Mouse (Mus musculus): ENCODE measurements around the gene Gipc3.
A peak's percentile ranks its signal among the peaks of the same experiment; 100 is the strongest.

Gipc3 gene

DNA sequence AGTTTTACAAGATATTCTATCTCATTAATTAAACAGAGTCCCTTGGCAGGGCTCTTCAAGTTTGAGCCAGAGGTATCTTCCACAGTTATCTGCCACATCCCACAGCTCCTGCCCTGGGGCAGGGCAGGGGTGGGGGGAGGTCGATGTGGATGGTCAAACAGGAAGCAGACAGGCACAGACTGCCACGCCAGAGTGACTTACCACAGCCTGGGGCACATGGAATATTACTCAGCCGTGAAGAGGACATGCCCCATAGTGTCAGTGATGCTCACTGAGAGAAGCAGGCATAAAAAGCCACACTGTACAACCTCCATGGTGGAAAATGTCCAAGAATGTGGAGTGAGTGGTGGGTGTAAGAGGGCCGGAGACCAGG, 2.1 kb upstream of the Gipc3 start:
- DNase-seq: no peak

- DNase-seq: peak; percentile 48
Observed at GRCm38 (mm10) chr10:81344421-81345161, 1.5 kb upstream of the Gipc3 start.

- DNase-seq: peak; percentile 87
Observed at GRCm38 (mm10) chr10:81341333-81341949, 1.6 kb downstream of the Gipc3 start.

DNA sequence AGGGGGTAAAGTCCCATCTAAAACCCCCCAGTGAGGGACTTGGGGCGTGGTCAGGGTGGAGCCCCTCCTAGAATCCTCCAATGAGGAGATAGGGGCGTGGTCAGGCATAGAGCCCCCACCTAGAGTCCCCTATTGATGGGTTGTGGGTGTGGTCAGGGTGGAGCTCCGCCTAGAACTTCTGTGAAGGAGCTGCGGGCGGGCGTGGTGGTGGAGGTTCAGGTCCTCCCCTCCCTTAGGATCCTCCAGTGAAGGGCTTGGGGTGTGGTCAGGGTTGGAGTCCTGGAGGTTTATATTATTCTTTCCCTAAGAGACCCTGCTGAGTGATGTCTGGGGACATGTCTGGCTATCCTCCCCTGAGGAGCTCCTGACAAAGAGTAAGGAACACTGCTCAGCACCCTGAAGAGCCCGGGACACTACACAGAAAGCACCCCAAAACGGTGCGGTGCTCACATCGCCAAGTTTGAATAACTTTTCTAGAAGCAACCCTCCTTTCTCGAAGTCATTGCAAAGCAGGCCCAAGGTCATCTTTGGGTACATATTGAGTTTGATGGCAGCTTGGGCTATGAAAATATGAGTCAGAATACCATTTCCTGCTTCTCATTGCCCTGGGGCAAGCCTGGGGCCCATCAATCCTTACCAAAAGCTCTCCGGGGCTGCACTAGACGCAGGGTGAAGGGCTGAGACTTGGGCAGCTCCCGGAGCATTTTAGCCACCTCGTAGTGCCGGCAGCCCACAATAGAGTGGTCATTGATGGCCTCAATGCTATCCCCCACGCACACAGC, 2.3 kb downstream of the Gipc3 start:
- peak; percentile 57 for DNase-seq

DNA sequence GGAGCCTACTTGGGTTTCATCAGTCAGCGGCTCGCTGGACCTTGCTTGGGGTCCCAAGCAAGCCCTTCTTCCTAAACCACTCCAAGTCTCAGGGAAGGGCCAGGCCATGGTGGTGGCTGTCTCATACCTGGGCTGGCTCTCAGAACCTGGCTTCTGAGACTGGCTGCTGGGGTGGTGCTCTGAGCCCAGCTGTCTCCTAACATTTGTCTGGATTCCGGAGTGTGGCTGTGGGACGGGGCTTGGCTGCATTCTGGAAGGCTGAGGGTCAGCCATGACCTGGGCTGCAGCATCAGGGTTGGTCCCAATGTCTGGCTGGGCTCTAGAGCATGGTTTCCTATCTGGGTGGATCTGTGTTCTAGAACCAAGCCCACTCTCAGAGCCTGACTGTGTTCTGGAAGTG, 6.5 kb downstream of the Gipc3 start:
- no peak for DNase-seq

DNA sequence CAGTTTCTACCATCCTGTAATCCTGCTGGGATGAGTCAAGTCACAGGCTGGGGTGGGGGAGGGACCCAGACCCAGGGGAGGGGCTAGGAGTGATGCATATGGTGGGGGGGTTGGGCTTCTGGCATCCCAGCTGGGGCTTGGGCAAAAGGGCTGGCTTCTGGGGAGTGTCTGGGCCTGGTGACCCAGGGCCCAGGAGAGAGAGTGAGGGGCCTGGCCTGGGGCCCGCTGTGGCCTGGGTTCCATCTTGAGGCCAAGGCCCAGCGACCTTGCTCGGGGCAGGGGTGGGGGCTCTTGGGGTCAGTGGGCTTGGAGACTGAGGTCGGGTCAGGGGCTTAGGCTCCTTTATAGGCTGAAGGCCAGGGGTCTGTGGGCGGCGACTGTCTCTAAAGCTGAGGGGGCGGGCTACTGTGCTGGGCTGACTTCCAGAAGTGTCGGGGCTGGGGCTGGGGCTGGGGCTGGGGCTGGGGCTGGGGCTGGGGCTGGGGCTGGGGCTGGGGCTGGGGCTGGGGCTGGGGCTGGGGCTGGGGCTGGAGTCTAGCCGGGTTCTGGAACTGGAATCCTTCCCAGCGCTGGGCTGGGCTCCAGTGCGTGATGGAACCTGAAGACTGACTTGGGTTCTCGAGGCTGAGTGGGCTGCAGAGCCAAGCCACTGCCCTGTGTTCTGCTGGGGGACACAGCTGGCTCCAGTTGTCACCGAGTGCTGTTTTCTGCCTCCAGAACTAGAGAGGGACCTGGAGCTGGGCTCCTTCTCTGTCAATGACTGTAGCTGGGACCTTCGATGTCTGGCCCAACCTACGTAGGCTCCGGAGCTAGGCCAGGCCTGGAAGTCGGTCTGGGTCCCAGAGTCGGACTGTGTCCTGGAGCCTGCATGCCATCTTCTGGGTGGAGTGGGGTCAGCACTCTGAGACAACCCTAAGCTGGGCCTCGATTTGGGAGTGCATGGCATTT, 7.4 kb downstream of the Gipc3 start:
- DNase-seq: peak; percentile 77

DNA sequence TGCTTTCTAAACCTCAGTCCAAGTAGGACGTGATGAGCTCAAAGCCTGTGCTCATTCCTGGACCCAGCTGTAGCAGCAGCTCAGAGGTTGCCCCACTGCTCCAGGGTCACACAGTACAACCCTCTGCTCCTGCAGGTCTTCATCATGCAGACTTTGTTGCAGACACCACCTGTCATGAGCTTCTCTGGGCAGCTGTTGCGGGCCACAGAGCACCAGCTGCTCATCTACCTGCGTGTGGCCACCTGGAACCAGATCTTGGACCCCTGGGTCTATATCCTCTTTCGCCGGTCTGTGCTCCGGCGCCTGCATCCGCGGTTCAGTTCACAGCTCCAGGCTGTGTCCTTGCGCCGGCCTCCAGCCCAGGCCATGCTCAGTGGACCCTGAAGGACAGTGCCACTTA, 8.7 kb downstream of the Gipc3 start:
- DNase-seq: no peak

DNA sequence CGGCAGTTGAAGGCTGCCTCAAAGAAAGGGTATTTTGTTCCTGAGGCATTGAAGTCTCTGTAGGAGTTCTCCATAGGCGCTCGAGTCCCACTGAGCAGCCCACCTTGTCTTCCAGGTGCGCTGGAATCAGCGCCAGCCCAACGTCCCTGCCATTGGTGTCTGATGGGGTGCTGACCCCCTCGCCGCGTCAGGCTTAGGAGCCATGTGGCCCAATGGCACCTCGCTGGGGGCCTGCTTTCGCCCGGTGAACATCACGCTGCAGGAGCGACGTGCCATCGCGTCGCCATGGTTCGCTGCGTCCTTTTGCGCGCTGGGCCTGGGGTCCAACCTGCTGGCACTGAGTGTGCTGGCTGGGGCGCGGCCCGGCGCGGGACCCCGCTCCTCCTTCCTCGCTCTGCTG, 10.8 kb downstream of the Gipc3 start:
- no peak for DNase-seq

GRCm38 (mm10) chr10:81330007-81330406, 13.1 kb downstream of the Gipc3 start:
- peak; percentile 54 for DNase-seq

DNA sequence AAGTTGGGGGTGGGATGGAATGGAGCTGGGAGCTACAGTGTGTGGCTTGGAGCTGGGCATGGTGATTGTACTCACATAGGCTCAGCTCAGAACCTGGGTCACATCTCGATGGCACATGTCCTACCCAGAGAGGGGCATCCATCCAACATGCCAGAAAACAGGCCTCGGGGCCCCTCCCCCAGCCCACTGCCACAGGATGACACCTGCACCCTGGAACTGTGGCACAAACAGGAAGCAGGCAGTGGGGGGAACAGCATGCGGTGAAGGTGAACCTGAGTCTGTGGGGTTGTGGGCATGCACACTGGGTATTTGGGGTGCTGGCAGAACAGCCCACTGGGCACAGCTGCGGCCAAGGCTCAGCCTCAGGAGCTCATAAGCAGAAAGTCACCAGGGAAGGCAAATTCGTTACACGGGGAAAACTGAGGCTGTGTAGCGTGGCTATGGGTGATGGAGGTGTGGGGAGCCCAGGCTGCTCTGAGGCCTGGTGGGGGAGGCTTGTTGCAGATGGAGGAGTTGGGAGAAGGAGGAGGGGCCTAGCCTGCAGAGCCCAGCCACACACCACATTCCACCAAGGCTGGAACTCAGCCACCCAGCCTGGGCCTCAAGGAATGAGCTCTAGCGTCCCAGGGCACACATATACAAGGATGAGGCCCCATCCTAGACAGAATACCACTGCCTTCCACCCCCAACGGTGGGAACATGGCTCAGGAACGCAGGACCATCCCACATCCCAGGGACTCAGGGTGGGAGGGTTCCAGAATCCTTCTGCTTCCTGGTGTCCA, 13.7 kb downstream of the Gipc3 start:
- peak; percentile 83 for DNase-seq

DNA sequence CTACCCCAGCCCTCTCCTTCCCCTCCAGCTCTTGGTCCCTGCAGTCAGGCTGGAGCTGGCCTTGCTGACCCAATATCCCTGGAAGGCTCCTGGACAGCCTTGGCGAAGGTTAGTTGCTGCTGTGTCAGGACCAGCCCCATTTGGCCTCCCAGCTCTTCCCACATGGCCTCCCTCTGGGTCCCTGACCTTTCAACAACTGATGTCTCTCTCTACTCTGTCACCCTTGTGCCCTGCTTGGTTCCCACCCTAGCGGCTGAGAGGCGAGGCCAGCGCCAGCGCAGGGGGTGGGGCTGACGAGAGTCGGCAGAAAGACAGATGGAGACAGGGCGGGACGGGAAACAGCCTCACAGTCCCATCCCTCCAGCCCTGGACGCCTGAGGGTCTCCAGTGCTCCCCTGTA, 14.7 kb downstream of the Gipc3 start, which contains the start of gene Tbxa2r:
Tbxa2r (plus strand) TSS at position 346 of the 400 bp plus-strand sequence.
- peak; percentile 91 for DNase-seq

GRCm38 (mm10) chr10:81327959-81328358, 15.1 kb downstream of the Gipc3 start:
- peak; percentile 57 for DNase-seq

DNA sequence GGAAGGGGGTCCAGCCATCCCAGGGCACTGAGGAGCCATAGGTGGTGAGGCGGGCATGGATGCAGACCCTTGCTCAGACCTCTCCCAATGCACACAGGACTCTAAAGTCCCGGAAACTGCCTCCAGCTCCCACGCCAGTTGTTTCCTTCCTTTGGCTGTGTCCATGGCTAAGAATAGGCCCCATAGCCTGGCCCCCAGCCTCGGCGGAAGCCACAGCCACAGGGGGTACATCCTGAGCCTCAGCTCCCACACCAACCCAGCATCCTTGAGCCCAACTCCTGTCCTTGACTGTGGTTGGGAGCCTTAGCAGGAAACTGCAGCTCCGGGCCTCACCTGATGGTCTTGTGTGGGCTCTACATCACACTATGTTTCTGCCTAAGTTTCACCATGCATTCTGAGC, 16.2 kb downstream of the Gipc3 start:
- peak; percentile 76 for DNase-seq

DNA sequence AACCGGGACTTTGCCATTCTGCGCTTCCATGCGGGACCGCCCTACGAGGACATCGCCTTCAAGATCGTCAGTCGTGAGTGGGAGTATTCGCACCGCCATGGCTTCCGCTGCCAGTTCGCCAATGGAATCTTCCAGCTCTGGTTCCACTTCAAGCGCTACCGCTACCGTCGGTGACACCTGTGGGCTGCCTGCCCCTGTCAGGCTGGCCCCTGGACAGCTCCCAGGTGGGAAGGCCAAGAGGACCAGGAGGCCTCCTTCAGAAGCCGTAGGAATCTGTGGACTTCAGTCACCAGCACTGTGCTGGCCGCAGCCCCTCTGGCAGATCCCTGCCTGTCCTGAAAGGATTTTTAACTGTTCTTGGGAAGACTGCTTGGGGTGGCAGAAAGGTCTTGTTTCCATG, 17.3 kb downstream of the Gipc3 start:
- no peak for DNase-seq

GRCm38 (mm10) chr10:81325176-81325575, 17.9 kb downstream of the Gipc3 start:
- DNase-seq: no peak

- DNase-seq: no peak
Observed at GRCm38 (mm10) chr10:81323791-81324530, 19.1 kb downstream of the Gipc3 start.

GRCm38 (mm10) chr10:81323141-81323775, 19.8 kb downstream of the Gipc3 start:
- no peak for DNase-seq

GRCm38 (mm10) chr10:81322444-81322843, 20.6 kb downstream of the Gipc3 start:
- no peak for DNase-seq

- no peak for DNase-seq
Observed at GRCm38 (mm10) chr10:81321436-81321835, 21.6 kb downstream of the Gipc3 start.

- peak; percentile 100 for DNase-seq
Observed at GRCm38 (mm10) chr10:81320550-81321347, 22.3 kb downstream of the Gipc3 start, which contains the start of gene Cactin. TSS of gene Cactin (plus strand) at chr10:81321103.

Measured in lung, postnatal 10 days (tissue).